Comparison of ENCODE assay signal across 10 mouse cellular contexts in the genomic region with DNA sequence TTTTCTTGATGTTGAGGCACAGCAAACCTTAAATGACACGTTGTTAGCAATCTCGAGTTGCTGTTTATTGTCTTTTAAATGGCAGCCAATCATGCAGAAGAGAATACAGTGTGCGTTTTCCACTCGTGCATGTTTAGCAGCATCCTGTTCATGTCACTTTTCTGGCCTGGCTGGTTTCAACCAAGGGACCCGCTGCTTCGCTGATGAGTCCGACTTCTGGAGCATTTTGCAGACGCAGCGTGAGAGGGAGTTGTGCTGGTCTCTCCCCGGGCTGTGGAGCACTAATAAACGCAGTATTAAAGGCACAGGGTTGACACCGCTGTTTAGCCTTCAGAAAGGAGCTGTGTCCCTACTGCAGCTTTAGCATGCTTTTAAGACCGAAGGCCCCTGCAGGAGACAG.
DNase-seq lines count a peak whose midpoint lies in the region; ATAC-seq lines count a peak whose summit lies in the region.
"Had no signal": no experiment of that assay in that cellular context is flagged by ENCODE, and none has a peak within 500 bp of the region (broad histone marks: within the 10 kb centered on the region; RNA-seq: fewer than 3 reads in every experiment).

No protein-coding gene starts in this region.

- no peaks in the 10 kb centered on the region for H3K36me3 ChIP-seq in embryonic facial prominence, embryonic 10.5 days (replicated peaks)
- no peaks in the 10 kb centered on the region for H3K36me3 ChIP-seq in hindbrain, embryonic 16.5 days (ENCODE audit: control insufficient read depth, insufficient read depth, low read length)
- H3K36me3 ChIP-seq in midbrain, embryonic 15.5 days (replicated peaks), result no peaks in the 10 kb centered on the region
- H3K36me3 ChIP-seq: stomach, embryonic 15.5 days had no signal

- H3K9ac ChIP-seq in hindbrain, embryonic 16.5 days (ENCODE audit: low read depth, low read length), result peak overlapping the region; percentile 32; the same call in 1 of the 2 replicates
- H3K9ac ChIP-seq in midbrain, embryonic 15.5 days, result no peak overlapping the region
- H3K9ac ChIP-seq: stomach, embryonic 15.5 days had no signal

- no peak overlapping the region for H3K27ac ChIP-seq in embryonic facial prominence, embryonic 10.5 days (replicated peaks)
- H3K27ac ChIP-seq in hindbrain, embryonic 16.5 days (ENCODE audit: low read depth, low read length), result no peak overlapping the region
- H3K27ac ChIP-seq in midbrain, embryonic 15.5 days, result no peak overlapping the region
- H3K27ac ChIP-seq: stomach, embryonic 15.5 days had no signal

- WGBS in embryonic facial prominence, embryonic 10.5 days, result 52% methylated on average over 13 of the region's 13 CpGs
- 11% methylated on average over 13 of the region's 13 CpGs for WGBS in hindbrain, embryonic 16.5 days
- WGBS in midbrain, embryonic 15.5 days, result 21% methylated on average over 13 of the region's 13 CpGs

- H3K4me1 ChIP-seq in embryonic facial prominence, embryonic 10.5 days, result peaks cover 54% of the 10 kb centered on the region
- H3K4me1 ChIP-seq in hindbrain, embryonic 16.5 days (ENCODE audit: control insufficient read depth, insufficient read depth, low read depth, low read length), result peaks cover 13% of the 10 kb centered on the region; the same call in 1 of the 2 replicates
- peaks cover 8% of the 10 kb centered on the region for H3K4me1 ChIP-seq in midbrain, embryonic 15.5 days

- peaks cover 59% of the 10 kb centered on the region for H3K27me3 ChIP-seq in embryonic facial prominence, embryonic 10.5 days (replicated peaks; ENCODE audit: low read depth, poor library complexity, severe bottlenecking)
- H3K27me3 ChIP-seq in hindbrain, embryonic 16.5 days (replicated peaks; ENCODE audit: control insufficient read depth, insufficient read depth, low read length), result 0 out of 2 replicates have a peak, but pooled peaks cover 2% of the 10 kb centered on the region
- H3K27me3 ChIP-seq in midbrain, embryonic 15.5 days (replicated peaks), result no peaks in the 10 kb centered on the region
- H3K27me3 ChIP-seq: stomach, embryonic 15.5 days had no signal

- ATAC-seq in hindbrain, embryonic 16.5 days, result no peak; the same call in 1 of the 2 replicates
- ATAC-seq in midbrain, embryonic 15.5 days (replicated peaks), result 0 out of 2 replicates have a peak, but pooled peaks have one; percentile 33

- no peaks in the 10 kb centered on the region for H3K9me3 ChIP-seq in embryonic facial prominence, embryonic 10.5 days
- no peaks in the 10 kb centered on the region for H3K9me3 ChIP-seq in hindbrain, embryonic 16.5 days (ENCODE audit: control insufficient read depth, low read length)
- no peaks in the 10 kb centered on the region for H3K9me3 ChIP-seq in midbrain, embryonic 15.5 days
- H3K9me3 ChIP-seq: stomach, embryonic 15.5 days had no signal

- peak; percentile 46 for DNase-seq in embryo, embryonic 10.5 days (ENCODE audit: low spot score)
- DNase-seq in embryonic facial prominence, embryonic 10.5 days (ENCODE audit: low spot score), result peak; percentile 47
- no peak for DNase-seq in gastrocnemius, adult 8-10 months (ENCODE audit: low spot score in 2 of 2)
- DNase-seq in right cerebral cortex, postnatal 25 days, result no peak
- no peak for DNase-seq in heart, postnatal 4 days
- DNase-seq: kidney, postnatal 36 days; lung, postnatal 10 days had no signal

- peak overlapping the region; percentile 18; the same call in 1 of the 2 replicates for H3K4me2 ChIP-seq in hindbrain, embryonic 16.5 days (ENCODE audit: low read length)
- H3K4me2 ChIP-seq in midbrain, embryonic 15.5 days, result 0 out of 2 replicates have a peak overlapping the region, but pooled peaks have one; percentile 11
- H3K4me2 ChIP-seq: stomach, embryonic 15.5 days had no signal

- H3K4me3 ChIP-seq in embryonic facial prominence, embryonic 10.5 days, result no peak overlapping the region
- no peak overlapping the region for H3K4me3 ChIP-seq in hindbrain, embryonic 16.5 days (ENCODE audit: low read length)
- H3K4me3 ChIP-seq in midbrain, embryonic 15.5 days, result no peak overlapping the region
- H3K4me3 ChIP-seq: stomach, embryonic 15.5 days had no signal

Comparison
In these comparisons a context has a peak if more than half of its experiments do, and no peak if none do; other contexts are left out.
1. DNase-seq: peak in embryo, embryonic 10.5 days (single experiment) and embryonic facial prominence, embryonic 10.5 days (single experiment); none in gastrocnemius, adult 8-10 months (0 of 2), right cerebral cortex, postnatal 25 days (single experiment) and heart, postnatal 4 days (single experiment).